Mouse (Mus musculus): ENCODE data around the gene Dvl3.

Gene Dvl3

GRCm38 (mm10) chr16:20497980-20498676, 18.7 kb upstream of the Dvl3 start:
- DNase-seq (ENCODE audit: low spot score in 2 of 2) = no peak

GRCm38 (mm10) chr16:20498677-20499475, 17.9 kb upstream of the Dvl3 start, which contains the start of gene Eif2b5:
TSS of gene Eif2b5 (plus strand) at chr16:20498817.
- DNase-seq (ENCODE audit: low spot score in 2 of 2) = peak; percentile 76 to 81

GRCm38 (mm10) chr16:20506000-20506399, 10.8 kb upstream of the Dvl3 start:
- DNase-seq (ENCODE audit: low spot score in 2 of 2) = no peak

- no peak for DNase-seq (ENCODE audit: low spot score in 2 of 2)
These were observed 7.4 kb upstream of the Dvl3 start for GRCm38 (mm10) chr16:20509349-20509748.

- no peak for DNase-seq (ENCODE audit: low spot score in 2 of 2)
These were observed 5.4 kb upstream of the Dvl3 start for GRCm38 (mm10) chr16:20511277-20511847.

GRCm38 (mm10) chr16:20516032-20516431, 750 bp upstream of the Dvl3 start:
- DNase-seq (ENCODE audit: low spot score in 2 of 2) = no peak

GRCm38 (mm10) chr16:20517216-20517615, 434 bp downstream of the Dvl3 start:
- peak in 1 of 2 experiments; percentile 48 for DNase-seq (ENCODE audit: low spot score in 2 of 2)

GRCm38 (mm10) chr16:20517701-20518374, 1.1 kb downstream of the Dvl3 start:
- peak in 1 of 2 experiments; percentile 47 for DNase-seq (ENCODE audit: low spot score in 2 of 2)

- DNase-seq (ENCODE audit: low spot score in 2 of 2) = no peak
These were observed 7.1 kb downstream of the Dvl3 start for GRCm38 (mm10) chr16:20523886-20524285.

- DNase-seq (ENCODE audit: low spot score in 2 of 2) = no peak
These were observed 12.0 kb downstream of the Dvl3 start for GRCm38 (mm10) chr16:20528779-20529178.

GRCm38 (mm10) chr16:20529375-20529774, 12.6 kb downstream of the Dvl3 start:
- no peak for DNase-seq (ENCODE audit: low spot score in 2 of 2)

GRCm38 (mm10) chr16:20530941-20531340, 14.2 kb downstream of the Dvl3 start:
- no peak for DNase-seq (ENCODE audit: low spot score in 2 of 2)

- no peak for DNase-seq (ENCODE audit: low spot score in 2 of 2)
These were observed 18.0 kb downstream of the Dvl3 start for GRCm38 (mm10) chr16:20534617-20535295.

GRCm38 (mm10) chr16:20535296-20536080, 18.7 kb downstream of the Dvl3 start, which contains the start of gene Ap2m1:
TSS of gene Ap2m1 (plus strand) at chr16:20535478.
- peak; percentile 77 to 88 for DNase-seq (ENCODE audit: low spot score in 2 of 2)

GRCm38 (mm10) chr16:20536081-20536665, 19.4 kb downstream of the Dvl3 start:
- no peak for DNase-seq (ENCODE audit: low spot score in 2 of 2)

- no peak for DNase-seq (ENCODE audit: low spot score in 2 of 2)
These were observed 20.3 kb downstream of the Dvl3 start for GRCm38 (mm10) chr16:20537071-20537471.

GRCm38 (mm10) chr16:20537601-20538320, 21.0 kb downstream of the Dvl3 start:
- no peak for DNase-seq (ENCODE audit: low spot score in 2 of 2)

GRCm38 (mm10) chr16:20539649-20540048, 22.9 kb downstream of the Dvl3 start:
- no peak for DNase-seq (ENCODE audit: low spot score in 2 of 2)

- DNase-seq (ENCODE audit: low spot score in 2 of 2) = no peak
These were observed 23.7 kb downstream of the Dvl3 start for GRCm38 (mm10) chr16:20540438-20540837.

Measured in cerebellum, postnatal 4 days (tissue).